Mouse (Mus musculus): ENCODE data around the gene Corin. TPM values are rescaled to one million over a fixed set of nuclear protein-coding genes. Genes with fewer than 3 reads are reported as not detected.

Corin gene
- total RNA-seq, 2 experiments from 2014 or later: 0.29 to 0.42 TPM

Other genes starting within 250 kb of the Corin start
- gene Nfxl1, start 55.2 kb upstream of the Corin start, total RNA-seq (2021): 1 to 10 TPM; 4.0 to 4.3 TPM
- gene Zar1, start 76.8 kb upstream of the Corin start, total RNA-seq (2021): not detected
- gene Gm5868, start 83.1 kb upstream of the Corin start, total RNA-seq (2021): not detected
- gene Cnga1, start 139.8 kb upstream of the Corin start, total RNA-seq (2021): not detected
- under 1 TPM in 1 of 2 experiments, not detected in 1; 0.41 TPM for gene Nipal1, start 143.3 kb upstream of the Corin start, total RNA-seq (2021)
- gene Txk, start 248.3 kb upstream of the Corin start, total RNA-seq (2021): under 1 TPM in 1 of 2 experiments, not detected in 1; 0.04 TPM